13 mouse cellular contexts compared by ENCODE assay signal in genomic region chr17:28330590-28330989, GRCm38 (mm10). TPM values are rescaled to one million over a fixed set of nuclear protein-coding genes. Genes with fewer than 3 reads are reported as not detected.
DNase-seq lines count a peak whose midpoint lies in the region; ATAC-seq and TF ChIP-seq lines count a peak whose summit lies in the region.
"Not testable (repeated sequence)": the region's sequence is repeated elsewhere in the genome, so short reads cannot be mapped to it uniquely, and the experiment has no call there.
"Had no signal": no experiment of that assay in that cellular context is flagged by ENCODE, and none has a peak within 500 bp of the region (broad histone marks: within the 10 kb centered on the region; RNA-seq: fewer than 3 reads in every experiment).

No protein-coding gene starts in this region.

- WGBS in embryonic facial prominence, embryonic 14.5 days, result 59% methylated on average over 6 of the region's 8 CpGs
- 45% methylated on average over 8 of the region's 8 CpGs for WGBS in intestine, embryonic 15.5 days
- WGBS in limb, embryonic 13.5 days, result 58% methylated on average over 8 of the region's 8 CpGs
- 64% methylated on average over 8 of the region's 8 CpGs for WGBS in liver, embryonic 15.5 days (ENCODE audit: insufficient replicate concordance)

- peaks cover 86% of the 10 kb centered on the region for H3K36me3 ChIP-seq in G1E (replicated peaks)
- peaks cover 71% of the 10 kb centered on the region for H3K36me3 ChIP-seq in embryonic facial prominence, embryonic 14.5 days (ENCODE audit: control insufficient read depth, insufficient read depth, low read length)
- H3K36me3 ChIP-seq in intestine, embryonic 15.5 days, result peaks cover 16% of the 10 kb centered on the region
- H3K36me3 ChIP-seq in limb, embryonic 13.5 days, result peaks cover 68% of the 10 kb centered on the region
- peaks cover 32% of the 10 kb centered on the region for H3K36me3 ChIP-seq in liver, embryonic 15.5 days (replicated peaks)
- H3K36me3 ChIP-seq in myocyte (ENCODE audit: control insufficient read depth, insufficient read depth), result peaks cover 23% of the 10 kb centered on the region

- H3ac ChIP-seq in myocyte (ENCODE audit: control insufficient read depth, insufficient read length), result not testable (repeated sequence)

- H3K4me3 ChIP-seq in G1E (ENCODE audit: low read depth, low read length) (peak overlapping the region; percentile 98), myocyte (peak overlapping the region; percentile 91)
- H3K4me3 ChIP-seq in embryonic facial prominence, embryonic 14.5 days (ENCODE audit: low read depth, low read length); limb, embryonic 13.5 days: not testable (repeated sequence)
- H3K4me3 ChIP-seq in intestine, embryonic 15.5 days (replicated peaks), result 0 out of 2 replicates have a peak overlapping the region, but pooled peaks have one; percentile 9
- H3K4me3 ChIP-seq in liver, embryonic 15.5 days (replicated peaks), result peak overlapping the region; percentile 15; the same call in 1 of the 2 replicates

- TF ChIP-seq CTCF in G1E (IDR thresholded peaks at IDR 0.05; ENCODE audit: low read depth, low read length), result not testable (repeated sequence)

- not testable (repeated sequence) for ATAC-seq in G1E (ENCODE audit: extremely low read depth, insufficient number of reproducible peaks, low FRiP score, poor library complexity, severe bottlenecking); embryonic facial prominence, embryonic 14.5 days (ENCODE audit: low read depth); intestine, embryonic 15.5 days; limb, embryonic 13.5 days (ENCODE audit: low FRiP score, low read depth); liver, embryonic 15.5 days (ENCODE audit: insufficient read depth)

- not testable (repeated sequence) for DNase-seq in G1E (ENCODE audit: low spot score); embryonic facial prominence, embryonic 14.5 days (ENCODE audit: low spot score)
- peak; percentile 89 for DNase-seq in heart, adult 11 months

- peaks cover 15% of the 10 kb centered on the region; the same call in 1 of the 2 replicates for H3K27me3 ChIP-seq in G1E (ENCODE audit: insufficient read depth, low read length)
- not testable (repeated sequence) for H3K27me3 ChIP-seq in embryonic facial prominence, embryonic 14.5 days (replicated peaks; ENCODE audit: control insufficient read depth, insufficient read depth, low read length); intestine, embryonic 15.5 days (replicated peaks); limb, embryonic 13.5 days; myocyte (ENCODE audit: control insufficient read depth, insufficient read depth, insufficient read length)
- peaks cover 12% of the 10 kb centered on the region for H3K27me3 ChIP-seq in liver, embryonic 15.5 days

- peaks cover 65% of the 10 kb centered on the region for H3K4me1 ChIP-seq in G1E (ENCODE audit: insufficient read depth, low read depth, low read length)
- H3K4me1 ChIP-seq in embryonic facial prominence, embryonic 14.5 days (ENCODE audit: control insufficient read depth, insufficient read depth, low read length), result peaks cover 26% of the 10 kb centered on the region
- H3K4me1 ChIP-seq in intestine, embryonic 15.5 days (replicated peaks), result peaks cover 43% of the 10 kb centered on the region
- peaks cover 47% of the 10 kb centered on the region for H3K4me1 ChIP-seq in limb, embryonic 13.5 days
- H3K4me1 ChIP-seq in liver, embryonic 15.5 days (replicated peaks), result peaks cover 43% of the 10 kb centered on the region

- peaks cover 20% of the 10 kb centered on the region for H3K79me2 ChIP-seq in myocyte (ENCODE audit: control insufficient read depth, insufficient read depth)

- not testable (repeated sequence) for H3K9ac ChIP-seq in embryonic facial prominence, embryonic 14.5 days (ENCODE audit: low read depth, low read length); intestine, embryonic 15.5 days; limb, embryonic 13.5 days
- 0 out of 2 replicates have a peak overlapping the region, but pooled peaks have one; percentile 96 for H3K9ac ChIP-seq in liver, embryonic 15.5 days

- TF ChIP-seq POLR2A in myocyte (IDR thresholded peaks at IDR 0.05; ENCODE audit: insufficient read length, low read depth), result not testable (repeated sequence)

- not testable (repeated sequence) for H3K9me3 ChIP-seq in G1E (replicated peaks); embryonic facial prominence, embryonic 14.5 days (ENCODE audit: control insufficient read depth, low read length); intestine, embryonic 15.5 days; limb, embryonic 13.5 days; liver, embryonic 15.5 days (replicated peaks)

- not testable (repeated sequence) for H3K27ac ChIP-seq in embryonic facial prominence, embryonic 14.5 days (replicated peaks; ENCODE audit: low read depth, low read length); limb, embryonic 13.5 days; liver, embryonic 15.5 days (replicated peaks)
- peak overlapping the region; percentile 54; the same call in 1 of the 2 replicates for H3K27ac ChIP-seq in intestine, embryonic 15.5 days

- peak overlapping the region; percentile 85 for H3K4me2 ChIP-seq in embryonic facial prominence, embryonic 14.5 days (ENCODE audit: low read depth, low read length)
- H3K4me2 ChIP-seq in intestine, embryonic 15.5 days (replicated peaks), result peak overlapping the region; percentile 80
- peak overlapping the region; percentile 94; the same call in 1 of the 2 replicates for H3K4me2 ChIP-seq in limb, embryonic 13.5 days (replicated peaks)
- peak overlapping the region; percentile 97 for H3K4me2 ChIP-seq in liver, embryonic 15.5 days
- H3K4me2 ChIP-seq in myocyte (ENCODE audit: low read depth), result peak overlapping the region; percentile 98

TF ChIP-seq in myocyte, 11 proteins besides CTCF, POLR2A, EP300 and RAD21:
- peak; percentile 83 for TF ChIP-seq POLR2AphosphoS2 (IDR thresholded peaks at IDR 0.05; ENCODE audit: insufficient read length, low read depth)

RNA-seq across cellular contexts. Expression of gene Rpl10a, which starts 2.3 kb away (rescaled TPM):
- 2,842 and 3,361 TPM in 2 replicates for total RNA-seq in G1E (2014; fragmentation: Nextera tagmentation)
- 987 and 1,219 TPM in 2 replicates for total RNA-seq in G1E (2017)
- polyA plus RNA-seq in G1E (2012), result 7,805 and 8,433 TPM in 2 replicates
- 800 and 852 TPM in 2 replicates for polyA plus RNA-seq in embryonic facial prominence, embryonic 14.5 days (2014; fragmentation: Nextera tagmentation; extraction: Ambion mirVana)
- polyA plus RNA-seq in intestine, embryonic 15.5 days (2015; fragmentation: Nextera tagmentation; extraction: Ambion mirVana), result 639 and 690 TPM in 2 replicates
- 580 and 609 TPM in 2 replicates for polyA plus RNA-seq in limb, embryonic 13.5 days (2015; fragmentation: Nextera tagmentation; extraction: Ambion mirVana)
- polyA plus RNA-seq in liver, embryonic 15.5 days (2015; fragmentation: Nextera tagmentation; extraction: Ambion mirVana), result 280 and 313 TPM in 2 replicates
- 2,984 TPM for polyA plus RNA-seq in myocyte (2012; fragmentation: generic; extraction: Trizol)

RNA-seq across cellular contexts. Expression of gene Fance, which starts 17.3 kb away (rescaled TPM):
- total RNA-seq in G1E (2014; fragmentation: Nextera tagmentation) (33.9 and 34.5 TPM in 2 replicates), G1E (2017) (50.1 and 50.7 TPM in 2 replicates)
- polyA plus RNA-seq in G1E (2012) (79.0 and 80.0 TPM in 2 replicates), myocyte (2012; fragmentation: generic; extraction: Trizol) (28.5 TPM)
- polyA plus RNA-seq in embryonic facial prominence, embryonic 14.5 days (2014; fragmentation: Nextera tagmentation; extraction: Ambion mirVana), result 26.1 and 30.6 TPM in 2 replicates
- polyA plus RNA-seq in intestine, embryonic 15.5 days (2015; fragmentation: Nextera tagmentation; extraction: Ambion mirVana), result 22.7 and 29.8 TPM in 2 replicates
- polyA plus RNA-seq in limb, embryonic 13.5 days (2015; fragmentation: Nextera tagmentation; extraction: Ambion mirVana), result 36.0 and 37.3 TPM in 2 replicates
- polyA plus RNA-seq in liver, embryonic 15.5 days (2015; fragmentation: Nextera tagmentation; extraction: Ambion mirVana), result 9.4 and 11.0 TPM in 2 replicates

RNA-seq across cellular contexts. Expression of gene Tead3, which starts 20.0 kb away (rescaled TPM):
- total RNA-seq in G1E (2014; fragmentation: Nextera tagmentation) (0.90 TPM in 1 of 2 replicates, not detected in the other), G1E (2017) (0.06 and 0.22 TPM in 2 replicates)
- polyA plus RNA-seq in G1E (2012) (0.41 and 0.47 TPM in 2 replicates), myocyte (2012; fragmentation: generic; extraction: Trizol) (20.1 TPM)
- polyA plus RNA-seq in embryonic facial prominence, embryonic 14.5 days (2014; fragmentation: Nextera tagmentation; extraction: Ambion mirVana), result 11.3 and 12.0 TPM in 2 replicates
- polyA plus RNA-seq in intestine, embryonic 15.5 days (2015; fragmentation: Nextera tagmentation; extraction: Ambion mirVana), result 8.9 and 10.0 TPM in 2 replicates
- polyA plus RNA-seq in limb, embryonic 13.5 days (2015; fragmentation: Nextera tagmentation; extraction: Ambion mirVana), result 14.9 and 15.4 TPM in 2 replicates
- polyA plus RNA-seq in liver, embryonic 15.5 days (2015; fragmentation: Nextera tagmentation; extraction: Ambion mirVana), result 0.60 and 0.69 TPM in 2 replicates
- polyA plus RNA-seq: macrophage had no signal

RNA-seq across cellular contexts. Expression of gene Tulp1, which starts 34.4 kb away (rescaled TPM):
- total RNA-seq in G1E (2014; fragmentation: Nextera tagmentation) (not detected in 2 replicates), G1E (2017) (0.16 TPM in 1 of 2 replicates, not detected in the other)
- polyA plus RNA-seq in G1E (2012) (0.10 TPM in 1 of 2 replicates, not detected in the other), myocyte (2012; fragmentation: generic; extraction: Trizol) (not detected)
- polyA plus RNA-seq in embryonic facial prominence, embryonic 14.5 days (2014; fragmentation: Nextera tagmentation; extraction: Ambion mirVana), result 3.9 and 6.0 TPM in 2 replicates
- 3.6 and 4.1 TPM in 2 replicates for polyA plus RNA-seq in intestine, embryonic 15.5 days (2015; fragmentation: Nextera tagmentation; extraction: Ambion mirVana)
- polyA plus RNA-seq in limb, embryonic 13.5 days (2015; fragmentation: Nextera tagmentation; extraction: Ambion mirVana), result 7.1 and 7.5 TPM in 2 replicates
- polyA plus RNA-seq in liver, embryonic 15.5 days (2015; fragmentation: Nextera tagmentation; extraction: Ambion mirVana), result 0.10 and 0.14 TPM in 2 replicates
- total RNA-seq: adrenal gland, adult 18-20 months; gastrocnemius, adult 2 months; left cerebral cortex, adult 18-20 months; left cerebral cortex, postnatal 36 days had no signal
- polyA plus RNA-seq: cerebellum, adult 2 months; macrophage had no signal
